Mouse (Mus musculus) thymus, adult 2 months (tissue): Measurements from ENCODE around the gene Recql5.

ENCODE experiments used
- CTCF ChIP-seq: fragments of 200-500 bp; IDR thresholded peaks from 2 replicates; pipeline ENCODE4 v1.5.1; 2012; ENCODE audit warnings: mild to moderate bottlenecking, control low read depth, low read length, moderate library complexity, borderline replicate concordance; ENCODE audit not compliant: control insufficient read depth, poor library complexity, insufficient read depth; ENCODE audit errors: extremely low read depth
- POLR2A ChIP-seq: fragments of 200-500 bp; IDR thresholded peaks from 2 replicates; pipeline ENCODE4 v1.6.1; 2012; ENCODE audit warnings: mild to moderate bottlenecking, low read length, control low read depth, moderate library complexity; ENCODE audit not compliant: control insufficient read depth, poor library complexity, insufficient read depth; ENCODE audit errors: extremely low read depth

- TF ChIP-seq CTCF: no peak
- TF ChIP-seq POLR2A: no peak
Observed at GRCm38 (mm10) chr11:115911134-115911561, 22.1 kb downstream of the Recql5 start.
